Mouse (Mus musculus): ENCODE data around the gene Ccdc85b.
"Not testable (repeated sequence)": the region's sequence is repeated elsewhere in the genome, so short reads cannot be mapped to it uniquely, and the experiment has no call there.

Ccdc85b gene

DNA sequence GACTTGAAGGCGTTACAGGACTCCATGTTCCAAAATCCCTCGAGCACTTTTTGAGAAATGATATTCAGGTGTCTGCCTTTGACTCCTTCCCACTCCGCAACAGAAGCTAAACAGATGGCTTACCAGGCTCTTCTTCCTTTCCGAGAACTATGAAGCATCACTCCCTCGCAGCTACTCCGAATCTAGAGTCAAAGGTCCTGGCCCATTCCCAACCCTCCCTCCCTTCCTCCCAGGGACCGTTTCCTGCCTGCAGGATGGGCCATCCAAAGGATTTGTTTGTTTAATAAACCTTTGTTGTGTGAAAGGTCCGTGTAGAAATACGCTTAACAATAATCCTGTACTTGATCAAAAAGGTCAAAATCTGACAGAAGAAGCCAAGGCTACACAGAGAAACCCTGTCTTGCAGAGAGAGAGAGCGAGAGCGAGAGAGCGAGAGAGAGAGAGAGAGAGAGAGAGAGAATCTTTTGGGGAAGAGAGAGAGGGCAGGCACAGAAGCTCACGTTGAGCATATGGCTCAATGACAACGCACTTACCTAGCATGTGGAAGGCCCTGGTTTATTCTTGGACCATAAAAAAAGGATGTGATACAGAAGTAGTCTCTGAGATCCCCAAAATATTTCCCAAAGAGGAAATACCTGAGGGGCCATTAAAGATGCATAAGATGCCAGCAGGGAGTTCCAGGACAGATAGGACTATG, at the start of gene Ccdc85b:
Ccdc85b (minus strand) TSS at position 149 of the 697 bp plus-strand sequence.
- no peak for DNase-seq (ENCODE audit: low read depth, low spot score)

DNA sequence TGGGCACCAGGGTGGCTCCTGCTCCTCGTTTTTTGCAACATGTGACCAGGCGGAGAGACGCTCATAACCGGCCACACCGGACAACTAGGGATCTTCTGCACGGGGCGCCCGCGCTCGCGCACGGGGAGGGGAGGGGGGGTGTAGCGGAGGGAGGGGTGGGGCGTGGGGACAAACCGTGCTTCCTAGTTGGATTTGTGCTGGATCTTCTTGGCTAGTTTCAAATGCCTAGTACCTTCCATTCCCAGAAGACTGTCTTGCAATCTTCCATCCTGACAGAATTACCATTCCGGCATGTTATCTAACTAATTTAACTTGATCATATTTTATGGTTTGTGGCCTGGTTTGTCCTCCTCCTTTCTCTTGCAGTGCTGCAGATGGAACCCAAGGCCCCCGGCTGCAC, 46.0 kb upstream of the Ccdc85b start, which contains the start of gene 1700020D05Rik:
1700020D05Rik (minus strand) TSS at position 101 of the 400 bp plus-strand sequence.
- no peak for DNase-seq (ENCODE audit: low read depth, low spot score)

DNA sequence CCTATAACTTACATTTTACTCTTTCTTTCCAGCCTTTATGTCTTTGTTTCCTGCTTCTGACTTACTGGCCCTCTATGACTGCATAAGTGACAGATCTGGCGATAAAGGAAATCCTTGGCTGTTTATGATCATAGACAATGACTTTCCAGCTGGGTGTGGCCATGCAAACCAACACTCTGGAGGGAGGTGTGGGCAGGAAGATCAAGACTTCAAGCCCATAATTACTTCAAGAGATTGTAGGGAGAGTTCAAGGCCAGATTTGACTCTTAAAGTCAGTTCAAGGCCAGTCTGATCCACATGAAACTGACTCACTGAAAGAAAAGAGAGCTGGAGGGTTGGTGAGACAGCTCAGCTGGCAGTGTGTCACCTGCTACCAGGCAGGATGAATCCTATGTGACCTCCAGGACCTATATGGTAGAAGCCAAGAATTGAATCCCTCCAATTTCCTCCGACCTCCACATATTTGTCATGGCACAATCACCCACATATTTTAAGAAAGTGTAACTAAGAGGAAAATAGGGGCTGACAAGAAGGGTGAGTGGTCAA, 42.7 kb upstream of the Ccdc85b start:
- no peak for DNase-seq (ENCODE audit: low read depth, low spot score)

DNA sequence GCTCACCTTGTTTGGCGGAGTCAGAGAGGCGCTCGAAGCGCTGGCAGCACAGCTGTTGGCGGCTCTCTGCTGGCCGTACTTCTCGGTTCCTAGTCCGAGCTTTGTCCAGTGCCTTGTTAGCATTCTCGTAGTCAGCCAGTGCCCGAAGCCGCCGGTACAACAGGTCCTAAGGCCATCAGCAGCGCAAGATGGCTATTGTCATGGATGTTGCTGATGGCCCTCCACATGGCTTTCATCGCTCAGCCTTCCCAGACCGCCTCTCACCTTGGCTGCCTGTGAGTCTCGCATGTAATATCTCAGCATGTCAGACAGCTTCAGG, 38.3 kb upstream of the Ccdc85b start:
- DNase-seq (ENCODE audit: low read depth, low spot score) = no peak

DNA sequence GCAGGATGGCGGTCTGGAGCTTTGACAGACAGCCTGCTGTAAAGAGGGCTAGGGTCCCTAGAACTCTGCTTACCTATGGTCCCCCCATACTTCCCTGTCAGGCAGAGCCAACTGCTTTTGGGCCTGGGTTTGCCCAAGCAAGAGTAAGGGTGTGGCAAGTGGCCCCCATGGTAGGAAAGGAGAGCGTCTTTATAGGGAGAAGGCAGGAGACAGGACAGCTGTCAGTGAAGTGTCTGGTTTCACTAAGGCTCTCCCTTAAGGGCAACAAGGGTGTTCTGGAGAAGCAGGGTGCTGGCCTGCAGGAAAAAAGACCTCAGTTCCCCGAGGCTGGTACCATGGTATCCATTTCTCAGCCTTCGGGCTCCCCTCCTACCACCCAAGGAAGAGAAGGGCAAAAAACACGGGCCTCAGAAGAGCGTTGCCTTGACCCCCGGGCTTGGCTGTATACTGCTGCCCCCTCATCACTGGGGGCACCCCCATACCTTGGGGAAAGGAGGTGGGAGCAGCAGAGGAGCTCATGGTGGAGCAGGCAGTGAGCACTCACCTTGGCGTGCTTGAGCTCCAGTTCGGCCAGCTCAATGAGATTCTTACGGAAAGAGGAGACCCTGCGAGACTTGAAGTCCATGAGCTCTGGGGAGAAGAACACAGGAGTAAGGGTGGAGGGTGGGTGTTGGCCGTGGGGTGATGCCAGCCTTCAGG, 37.8 kb upstream of the Ccdc85b start:
- DNase-seq (ENCODE audit: low read depth, low spot score) = no peak

- DNase-seq (ENCODE audit: low read depth, low spot score) = no peak
These were observed 36.6 kb upstream of the Ccdc85b start for GRCm38 (mm10) chr19:5494314-5494713.

DNA sequence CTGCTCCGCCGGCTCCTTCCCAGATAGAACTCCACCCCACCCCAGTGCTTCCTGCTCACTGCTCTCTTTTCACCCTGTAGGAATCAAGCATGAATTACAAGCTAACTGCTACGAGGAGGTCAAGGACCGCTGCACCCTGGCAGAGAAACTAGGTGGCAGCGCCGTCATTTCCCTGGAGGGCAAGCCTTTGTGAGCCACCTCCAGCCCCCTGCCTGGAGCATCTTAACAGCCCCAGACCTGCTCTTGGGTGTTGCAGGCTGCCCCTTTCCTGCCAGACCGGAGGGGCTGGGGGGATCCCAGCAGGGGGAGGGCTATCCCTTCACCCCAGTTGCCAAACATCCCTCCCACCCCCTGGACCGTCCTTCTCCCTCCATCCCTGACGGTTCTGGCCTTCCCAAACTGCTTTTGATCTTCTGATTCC, 35.6 kb upstream of the Ccdc85b start:
- not testable (repeated sequence) for DNase-seq (ENCODE audit: low read depth, low spot score)

GRCm38 (mm10) chr19:5492641-5493040, 34.9 kb upstream of the Ccdc85b start:
- no peak for DNase-seq (ENCODE audit: low read depth, low spot score)

DNA sequence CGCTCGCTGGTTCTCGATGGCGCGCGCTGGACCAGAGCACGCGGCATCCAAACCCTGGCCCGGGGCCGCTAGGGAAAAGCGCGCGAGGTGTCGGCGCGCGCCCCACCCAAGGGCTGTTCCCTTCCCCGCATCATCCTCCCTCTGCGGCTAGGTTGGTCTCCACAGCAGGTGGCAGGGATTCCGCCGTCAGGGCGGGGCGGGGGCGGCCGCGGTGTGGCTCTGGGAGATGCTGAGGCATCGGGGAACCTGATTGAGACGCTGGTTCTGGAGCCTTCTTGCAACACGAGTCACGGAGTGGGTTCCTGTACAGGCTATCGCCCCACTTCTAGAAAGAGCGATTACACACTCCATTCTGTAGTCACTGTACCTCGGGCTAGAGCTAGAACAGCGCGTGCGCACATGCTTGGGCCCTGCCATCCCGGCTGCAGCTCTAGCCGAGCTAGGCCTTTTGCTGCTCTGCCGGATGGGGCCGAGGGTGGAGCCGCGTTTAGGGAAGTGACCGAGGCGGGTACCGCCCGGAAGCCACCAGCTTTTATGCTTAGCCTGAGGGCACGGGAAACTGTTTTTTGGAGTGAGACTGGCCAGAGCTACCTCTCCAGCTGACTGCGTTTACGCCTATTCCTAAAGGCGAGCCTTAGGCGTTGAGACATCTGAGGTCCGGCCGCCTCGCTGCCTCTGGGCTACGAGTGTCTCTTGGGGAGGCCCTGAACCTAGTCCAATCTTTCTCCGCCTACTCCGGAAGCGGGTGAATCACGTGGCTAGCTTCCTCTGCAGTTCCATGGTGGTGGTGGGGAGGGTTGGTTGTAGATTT, 33.4 kb upstream of the Ccdc85b start:
- no peak for DNase-seq (ENCODE audit: low read depth, low spot score)

DNA sequence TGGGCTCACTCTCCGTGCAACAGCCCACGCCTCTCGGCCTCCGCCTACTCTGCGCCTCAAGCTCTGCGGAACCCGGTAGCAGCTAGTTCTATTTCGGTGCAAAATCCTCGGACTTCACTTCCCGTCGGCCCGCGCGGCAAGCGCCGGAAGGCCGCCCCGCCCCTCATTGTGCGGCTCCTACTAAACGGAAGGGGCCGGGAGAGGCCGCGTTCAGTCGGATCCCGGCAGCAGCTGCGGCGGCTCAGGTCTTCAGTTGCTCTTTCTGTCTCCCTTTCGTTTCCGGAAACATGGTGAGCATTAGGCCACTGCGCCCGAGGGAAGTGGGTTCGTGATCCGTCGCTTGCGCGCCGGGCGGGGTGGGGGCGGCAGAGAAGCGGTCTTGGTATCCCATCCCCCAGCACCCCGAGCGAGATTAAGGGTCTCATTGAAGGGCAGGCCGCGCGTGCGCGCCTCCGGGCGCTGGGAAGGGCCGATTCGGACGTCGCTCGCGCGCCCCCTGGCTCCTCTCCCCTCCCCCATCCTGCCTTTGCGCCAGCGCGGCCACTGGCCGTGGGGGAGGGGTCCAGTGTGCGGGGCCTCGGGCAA, 32.7 kb upstream of the Ccdc85b start, which contains the start of gene Cfl1:
Cfl1 (plus strand) TSS at position 143 of the 585 bp plus-strand sequence.
- DNase-seq (ENCODE audit: low read depth, low spot score) = peak; percentile 92

- not testable (repeated sequence) for DNase-seq (ENCODE audit: low read depth, low spot score)
These were observed 32.0 kb upstream of the Ccdc85b start for GRCm38 (mm10) chr19:5489721-5490120.

DNA sequence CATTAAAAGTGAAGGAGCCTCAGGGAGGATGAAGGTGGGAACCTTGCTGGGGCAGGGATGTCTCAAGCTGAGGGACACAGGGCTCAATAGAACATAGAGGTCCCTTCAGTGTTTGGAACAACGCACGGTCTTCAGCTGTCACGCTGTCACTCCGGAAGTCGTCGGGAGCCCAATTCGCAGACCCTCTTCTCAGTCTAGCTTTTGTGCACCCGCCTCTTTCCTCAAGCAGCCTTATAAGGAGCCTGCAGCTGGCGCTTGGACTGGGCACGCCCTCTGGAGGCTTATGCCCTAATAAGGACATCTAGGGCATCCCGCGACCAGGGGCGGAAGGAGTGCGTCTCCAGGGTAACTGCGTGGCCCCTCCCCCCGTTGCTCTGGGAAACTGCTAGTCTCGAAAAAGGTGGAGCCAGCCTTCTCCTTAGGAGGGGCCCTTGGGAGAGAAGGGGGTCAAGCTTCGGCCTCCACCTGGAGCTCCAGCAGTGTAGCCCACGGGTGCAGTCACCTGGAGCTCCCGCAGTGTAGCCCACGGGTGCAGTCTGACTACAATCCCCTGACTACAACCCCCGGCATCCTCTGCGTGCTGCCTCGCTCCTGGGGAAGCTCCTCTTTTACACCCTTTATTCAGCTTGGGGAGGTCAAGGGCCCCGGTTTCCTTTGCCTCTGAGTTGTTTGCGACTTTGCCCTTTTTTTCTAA, 31.3 kb upstream of the Ccdc85b start:
- peak; percentile 91 for DNase-seq (ENCODE audit: low read depth, low spot score)

DNA sequence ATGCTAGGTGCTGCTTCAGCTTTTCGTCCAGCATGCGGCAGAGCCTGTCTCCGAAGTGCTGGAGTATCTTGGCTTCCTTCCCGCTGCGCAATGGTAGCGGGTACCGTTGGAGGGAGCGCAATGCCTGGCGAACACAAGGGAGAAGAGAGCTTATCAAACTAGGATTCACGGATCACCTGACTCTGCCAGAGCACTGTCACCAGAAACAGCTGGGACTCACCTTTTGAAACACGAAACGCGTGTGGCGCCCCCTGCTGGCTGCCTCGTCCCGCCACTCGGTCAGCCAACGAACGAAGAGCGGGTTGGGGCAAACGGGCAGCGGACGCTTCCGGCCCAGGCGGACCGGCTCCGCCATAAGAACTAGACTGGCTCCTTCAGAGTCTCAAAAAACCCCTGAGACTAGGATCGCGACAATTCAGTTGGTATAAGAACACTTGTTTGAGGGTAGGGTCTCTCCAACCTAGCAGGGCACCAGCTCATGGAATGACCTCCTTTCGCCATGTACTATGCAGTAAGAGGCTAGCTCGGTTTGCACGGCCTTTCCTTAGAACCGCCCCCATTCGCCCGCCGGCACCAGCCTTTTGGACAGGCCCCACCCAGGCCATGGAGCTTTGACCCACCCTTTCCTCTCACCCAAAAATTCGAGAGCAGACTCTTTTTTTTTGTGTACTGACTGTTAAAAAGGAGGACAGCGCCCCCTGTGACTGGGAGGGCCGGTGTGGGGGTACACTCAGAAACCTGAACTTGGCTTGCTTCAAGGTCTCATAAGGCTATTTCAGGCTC, 30.3 kb upstream of the Ccdc85b start, which contains the start of gene Mus81:
Mus81 (minus strand) TSS at position 635 of the 783 bp plus-strand sequence.
- peak; percentile 89 for DNase-seq (ENCODE audit: low read depth, low spot score)

GRCm38 (mm10) chr19:5486771-5487170, 29.1 kb upstream of the Ccdc85b start:
- no peak for DNase-seq (ENCODE audit: low read depth, low spot score)

- no peak for DNase-seq (ENCODE audit: low read depth, low spot score)
These were observed 28.6 kb upstream of the Ccdc85b start for GRCm38 (mm10) chr19:5486286-5486685.

- no peak for DNase-seq (ENCODE audit: low read depth, low spot score)
These were observed 28.1 kb upstream of the Ccdc85b start for GRCm38 (mm10) chr19:5485821-5486220.

GRCm38 (mm10) chr19:5485371-5485770, 27.7 kb upstream of the Ccdc85b start:
- no peak for DNase-seq (ENCODE audit: low read depth, low spot score)

GRCm38 (mm10) chr19:5484496-5484895, 26.8 kb upstream of the Ccdc85b start:
- no peak for DNase-seq (ENCODE audit: low read depth, low spot score)

- DNase-seq (ENCODE audit: low read depth, low spot score) = no peak
These were observed 26.0 kb upstream of the Ccdc85b start for GRCm38 (mm10) chr19:5483386-5484359.

Data from brain, embryonic 18.5 days (tissue).